Mouse (Mus musculus) sigmoid colon, adult 10 weeks (tissue): ENCODE data around the gene Acvr1. TPM values are rescaled to one million over a fixed set of nuclear protein-coding genes. Genes with fewer than 3 reads are reported as not detected.

ENCODE experiments used
- polyA plus RNA-seq: library from polyadenylated mRNA; stranded (reverse); fragments of 350-450 nt; fragmentation: Illumina TruSeq; extraction: RNeasy Lipid Tissue Mini Kit (QIAGEN cat#74804); gene quantifications from one replicate; pipeline ENCODE4 v1.2.3, GENCODE M21; 2014; ENCODE audit warnings: low read depth, low replicate concordance

Gene Acvr1
- 23.1 TPM for polyA plus RNA-seq

DNA sequence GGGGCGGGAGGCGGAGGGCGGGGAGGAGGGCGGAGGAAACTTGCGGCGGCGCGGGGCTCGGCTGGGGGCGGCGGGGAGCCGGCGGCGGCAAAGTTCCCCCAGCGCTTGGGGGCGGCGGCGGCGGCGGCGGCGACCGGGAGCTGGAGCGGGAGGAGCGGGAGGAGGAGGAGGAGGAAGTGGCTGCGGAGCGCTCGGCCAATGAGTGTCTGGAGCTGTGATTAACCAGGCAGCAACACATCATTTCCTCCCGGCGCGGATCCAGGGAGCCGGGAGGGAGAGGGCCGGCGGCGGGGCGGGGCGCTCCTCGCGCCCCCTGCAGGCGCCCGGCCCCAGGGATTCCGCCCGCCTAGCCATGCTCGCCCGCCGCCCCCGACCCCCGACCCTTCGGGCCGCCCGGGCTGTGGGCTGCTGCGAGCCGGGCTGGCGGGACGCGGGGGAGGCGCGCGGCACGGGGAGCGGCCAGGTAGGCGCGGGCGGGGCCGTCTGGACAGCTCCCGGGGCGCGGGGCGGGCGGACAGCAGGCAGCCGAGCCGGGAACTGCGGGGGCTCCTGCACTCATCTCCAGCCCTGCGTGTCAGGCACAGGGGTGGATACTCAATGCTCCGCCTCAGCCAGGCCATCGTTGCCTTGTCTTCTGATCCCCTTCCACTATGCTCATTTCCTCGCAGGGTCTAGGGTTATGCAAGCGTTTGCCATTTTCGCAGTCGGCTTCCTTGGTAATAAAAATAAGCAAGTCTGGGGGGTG, at the start of gene Acvr1, which contains the start of gene Upp2:
Gene Acvr1 (minus strand): TSS at position 92 of the 745 bp plus-strand sequence.
Gene Upp2 (plus strand): TSS at position 233 of the 745 bp plus-strand sequence.

DNA sequence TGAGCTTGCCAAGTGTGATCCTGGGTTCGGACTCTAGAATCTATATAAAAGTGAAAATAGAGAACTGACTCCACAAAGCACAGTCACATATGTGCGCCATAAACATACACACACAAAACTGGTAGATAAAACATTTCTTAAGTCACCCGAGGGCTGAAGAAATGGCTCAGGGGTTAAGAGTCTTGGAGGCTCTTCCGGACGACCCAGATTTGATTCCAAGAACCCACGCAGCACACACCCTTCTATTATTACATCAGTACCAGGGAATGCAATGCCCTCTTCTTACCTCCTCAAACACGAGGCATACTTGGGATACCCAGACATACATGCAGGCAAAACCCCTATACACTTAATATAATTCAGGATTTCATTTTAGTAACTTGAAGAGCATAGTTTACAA, 97.1 kb downstream of the Acvr1 start, which contains the start of gene Gm17409:
Gene Gm17409 (plus strand): TSS at position 301 of the 400 bp plus-strand sequence.

DNA sequence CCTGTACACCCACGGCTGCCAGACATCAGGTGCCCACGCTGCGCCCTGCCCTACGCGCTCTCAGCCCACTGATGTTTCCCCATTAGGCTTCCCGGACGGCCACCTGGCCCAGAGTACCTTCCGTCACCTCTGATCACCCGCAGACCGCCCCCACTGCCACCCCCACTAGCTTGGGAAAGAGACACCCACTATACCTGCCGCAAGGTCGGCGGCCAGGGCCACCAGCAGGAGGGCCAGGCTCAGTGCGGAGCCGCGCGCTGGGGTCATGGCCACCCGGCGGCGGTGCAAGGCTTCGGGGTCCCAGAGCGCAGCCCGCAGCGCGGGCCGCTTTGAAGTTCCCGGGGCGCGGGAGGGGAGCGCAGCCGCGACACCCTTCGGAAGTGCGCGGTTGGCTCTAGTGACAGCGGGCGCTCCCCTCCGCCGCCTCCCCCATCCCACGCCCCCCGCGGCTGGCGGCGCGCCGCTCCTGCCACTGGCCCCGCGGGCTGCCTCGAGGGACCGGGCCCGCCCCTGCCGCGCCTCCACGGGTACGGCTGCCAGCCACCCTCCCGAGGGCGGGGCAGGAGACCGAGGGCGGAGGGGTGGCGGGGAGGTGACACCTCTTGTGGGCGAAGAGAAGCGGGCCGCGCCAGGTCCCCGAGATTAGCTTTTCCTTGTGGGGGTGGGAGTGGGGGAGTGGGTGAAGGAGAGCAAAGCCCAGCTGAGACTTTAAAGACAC, 209.4 kb downstream of the Acvr1 start, which contains the start of gene Acvr1c:
Gene Acvr1c (minus strand): TSS at position 482 of the 718 bp plus-strand sequence.

Other genes with a start within 250 kb of the Acvr1 start
- gene Acvr1c, start 209.3 kb downstream of the Acvr1 start, polyA plus RNA-seq: 18.7 TPM
- gene Gm17409, start 97.0 kb downstream of the Acvr1 start, polyA plus RNA-seq: not detected
- 1.9 TPM for gene Upp2, start 141 bp upstream of the Acvr1 start, polyA plus RNA-seq